Mouse (Mus musculus): ENCODE results near the gene Aldh18a1. TPM values are rescaled to one million over a fixed set of nuclear protein-coding genes. Genes with fewer than 3 reads are reported as not detected.

Aldh18a1 gene
- polyA plus RNA-seq, 1 experiment, result 59.5 TPM

DNA sequence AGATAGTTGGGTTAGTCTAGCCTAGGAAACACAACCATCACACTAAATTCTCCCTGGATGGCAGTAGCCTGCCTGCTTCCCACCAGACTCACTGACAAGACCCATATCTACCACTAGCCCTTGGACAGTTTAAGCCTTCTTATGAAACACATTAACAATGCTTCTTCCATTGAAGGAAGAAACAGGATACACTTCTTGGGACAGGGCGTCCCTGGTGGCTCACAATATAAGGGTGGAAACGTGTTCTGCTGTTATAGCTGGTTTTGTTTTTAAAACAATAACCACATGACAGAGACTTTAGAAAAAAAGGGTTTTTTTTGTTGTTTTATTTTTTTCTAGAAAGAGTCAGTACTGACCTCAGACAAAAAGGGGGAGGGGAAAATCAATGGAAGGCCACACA is 79.0 kb downstream of the Aldh18a1 start:
- no peaks in the 10 kb centered on the region for H3K36me3 ChIP-seq (ENCODE audit: control insufficient read depth, insufficient read depth)
- no peaks in the 10 kb centered on the region for H3K79me2 ChIP-seq (ENCODE audit: control insufficient read depth, insufficient read depth)
- no peak for TF ChIP-seq USF1 (IDR thresholded peaks at IDR 0.05; ENCODE audit: low read depth)
- no peak for TF ChIP-seq MYOD1 (IDR thresholded peaks at IDR 0.05; ENCODE audit: control insufficient read depth, insufficient read length, low read depth)
- TF ChIP-seq CEBPB (IDR thresholded peaks at IDR 0.05; ENCODE audit: low read depth), result no peak
- TF ChIP-seq FOSL1 (IDR thresholded peaks at IDR 0.05; ENCODE audit: insufficient read depth, low read length, poor library complexity, severe bottlenecking), result no peak
- no peak for TF ChIP-seq MYOG (IDR thresholded peaks at IDR 0.05; ENCODE audit: control insufficient read depth, extremely low read depth, insufficient read length)
- TF ChIP-seq CTCF (IDR thresholded peaks at IDR 0.05; ENCODE audit: control insufficient read depth, insufficient read depth, insufficient read length), result no peak
- no peak for TF ChIP-seq MAX (IDR thresholded peaks at IDR 0.05)
- H3K4me3 ChIP-seq (ENCODE audit: insufficient read depth, poor library complexity, severe bottlenecking), result no peak overlapping the region
- no peaks in the 10 kb centered on the region for H3K27me3 ChIP-seq (ENCODE audit: control insufficient read depth, insufficient read depth, insufficient read length)
- no peak overlapping the region for H3ac ChIP-seq (ENCODE audit: control insufficient read depth, insufficient read length, low read depth)
- H3K79me3 ChIP-seq (ENCODE audit: low read depth), result no peaks in the 10 kb centered on the region

GRCm38 (mm10) chr19:40508851-40509250 is 79.4 kb downstream of the Aldh18a1 start:
- Histone ChIP-seq H3ac (ENCODE audit: control insufficient read depth, insufficient read length, low read depth) (no peak overlapping the region), H3K27me3 (ENCODE audit: control insufficient read depth, insufficient read depth, insufficient read length) (no peaks in the 10 kb centered on the region), H3K79me3 (ENCODE audit: low read depth) (no peaks in the 10 kb centered on the region), H3K79me2 (ENCODE audit: control insufficient read depth, insufficient read depth) (no peaks in the 10 kb centered on the region), H3K36me3 (ENCODE audit: control insufficient read depth, insufficient read depth) (no peaks in the 10 kb centered on the region), H3K4me3 (ENCODE audit: insufficient read depth, poor library complexity, severe bottlenecking) (no peak overlapping the region)
- TF ChIP-seq MYOD1 (IDR thresholded peaks at IDR 0.05; ENCODE audit: control insufficient read depth, insufficient read length, low read depth), result no peak
- no peak for TF ChIP-seq CTCF (IDR thresholded peaks at IDR 0.05; ENCODE audit: control insufficient read depth, insufficient read depth, insufficient read length)
- no peak for TF ChIP-seq FOSL1 (IDR thresholded peaks at IDR 0.05; ENCODE audit: insufficient read depth, low read length, poor library complexity, severe bottlenecking)
- TF ChIP-seq USF1 (IDR thresholded peaks at IDR 0.05; ENCODE audit: low read depth), result no peak
- no peak for TF ChIP-seq CEBPB (IDR thresholded peaks at IDR 0.05; ENCODE audit: low read depth)
- no peak for TF ChIP-seq MYOG (IDR thresholded peaks at IDR 0.05; ENCODE audit: control insufficient read depth, extremely low read depth, insufficient read length)
- no peak for TF ChIP-seq MAX (IDR thresholded peaks at IDR 0.05)

- Histone ChIP-seq H3ac (ENCODE audit: control insufficient read depth, insufficient read length, low read depth) (no peak overlapping the region), H3K4me3 (ENCODE audit: insufficient read depth, poor library complexity, severe bottlenecking) (no peak overlapping the region), H3K79me2 (ENCODE audit: control insufficient read depth, insufficient read depth) (no peaks in the 10 kb centered on the region), H3K27me3 (ENCODE audit: control insufficient read depth, insufficient read depth, insufficient read length) (no peaks in the 10 kb centered on the region), H3K79me3 (ENCODE audit: low read depth) (no peaks in the 10 kb centered on the region), H3K36me3 (ENCODE audit: control insufficient read depth, insufficient read depth) (no peaks in the 10 kb centered on the region)
- TF ChIP-seq MAX (IDR thresholded peaks at IDR 0.05) (no peak), MYOD1 (IDR thresholded peaks at IDR 0.05; ENCODE audit: control insufficient read depth, insufficient read length, low read depth) (no peak), CTCF (IDR thresholded peaks at IDR 0.05; ENCODE audit: control insufficient read depth, insufficient read depth, insufficient read length) (no peak), CEBPB (IDR thresholded peaks at IDR 0.05; ENCODE audit: low read depth) (no peak), USF1 (IDR thresholded peaks at IDR 0.05; ENCODE audit: low read depth) (no peak), MYOG (IDR thresholded peaks at IDR 0.05; ENCODE audit: control insufficient read depth, extremely low read depth, insufficient read length) (no peak), FOSL1 (IDR thresholded peaks at IDR 0.05; ENCODE audit: insufficient read depth, low read length, poor library complexity, severe bottlenecking) (no peak)
Measured at GRCm38 (mm10) chr19:40506965-40507364, 81.3 kb downstream of the Aldh18a1 start.

DNA sequence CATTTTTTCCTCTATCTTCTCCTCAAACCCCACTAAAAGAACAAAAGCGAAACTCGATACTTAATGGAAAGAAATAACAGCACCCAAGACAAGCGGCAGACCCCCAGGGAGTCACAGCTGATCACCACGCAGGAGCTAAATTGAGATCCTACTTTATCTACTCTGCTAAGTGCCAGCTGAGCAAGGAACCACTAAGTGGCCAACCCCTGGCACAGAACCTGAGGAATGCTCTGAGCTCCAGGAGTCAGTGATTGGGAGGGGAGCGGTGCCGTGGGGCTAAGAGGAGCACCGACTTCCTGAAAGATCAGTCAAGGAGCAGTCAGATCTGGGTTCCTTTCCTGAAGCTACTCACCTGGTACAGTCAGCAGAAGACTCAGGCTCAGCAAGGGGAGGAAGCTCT is 83.9 kb downstream of the Aldh18a1 start:
- Histone ChIP-seq H3K79me2 (ENCODE audit: control insufficient read depth, insufficient read depth) (no peaks in the 10 kb centered on the region), H3K79me3 (ENCODE audit: low read depth) (no peaks in the 10 kb centered on the region), H3ac (ENCODE audit: control insufficient read depth, insufficient read length, low read depth) (no peak overlapping the region), H3K27me3 (ENCODE audit: control insufficient read depth, insufficient read depth, insufficient read length) (no peaks in the 10 kb centered on the region), H3K36me3 (ENCODE audit: control insufficient read depth, insufficient read depth) (no peaks in the 10 kb centered on the region), H3K4me3 (ENCODE audit: insufficient read depth, poor library complexity, severe bottlenecking) (no peak overlapping the region)
- TF ChIP-seq FOSL1 (IDR thresholded peaks at IDR 0.05; ENCODE audit: insufficient read depth, low read length, poor library complexity, severe bottlenecking), result no peak

Other genes starting within 250 kb of the Aldh18a1 start
- gene Sorbs1, start 74.7 kb downstream of the Aldh18a1 start, polyA plus RNA-seq (2012; fragmentation: generic; extraction: Trizol), result 9.0 TPM
- 3.1 TPM for gene Tctn3, start 23.8 kb upstream of the Aldh18a1 start, polyA plus RNA-seq (2012; fragmentation: generic; extraction: Trizol)
- gene Entpd1, start 23.9 kb upstream of the Aldh18a1 start, polyA plus RNA-seq (2012; fragmentation: generic; extraction: Trizol), result not detected
- not detected for gene Cc2d2b, start 160.3 kb upstream of the Aldh18a1 start, polyA plus RNA-seq (2012; fragmentation: generic; extraction: Trizol)
- 2.4 TPM for gene Ccnj, start 242.8 kb upstream of the Aldh18a1 start, polyA plus RNA-seq (2012; fragmentation: generic; extraction: Trizol)